Mouse (Mus musculus) neural tube, embryonic 12.5 days (tissue): ENCODE data around the gene Polr1c. TPM values are rescaled to one million over a fixed set of nuclear protein-coding genes. Genes with fewer than 3 reads are reported as not detected.
A peak's percentile ranks its signal among the peaks of the same experiment; 100 is the strongest.

Source experiments
- ATAC-seq: fragments of 200-750 bp; cut with Nextera tagmentation; 2 replicates; pipeline ENCODE4 v1.8.0; 2017; ENCODE audit warnings: low read depth, mild to moderate bottlenecking, moderate TSS enrichment, moderate library complexity; ENCODE audit not compliant: low FRiP score
- H3K27ac ChIP-seq: fragments of 300-500 bp; sonication (generic); 2 replicates; pipeline ENCODE4 v1.5.1; 2016
- H3K27me3 ChIP-seq: fragments of 300-500 bp; sonication (generic); replicated peaks from 2 replicates; pipeline ENCODE4 v1.6.1; 2016; ENCODE audit warnings: mild to moderate bottlenecking
- H3K36me3 ChIP-seq: fragments of 300-500 bp; sonication (generic); 2 replicates; pipeline ENCODE4 v1.6.1; 2016; ENCODE audit warnings: mild to moderate bottlenecking
- H3K4me1 ChIP-seq: fragments of 300-500 bp; sonication (generic); 2 replicates; pipeline ENCODE4 v1.6.1; 2016
- H3K4me2 ChIP-seq: fragments of 300-500 bp; sonication (generic); replicated peaks from 2 replicates; pipeline ENCODE4 v1.6.1; 2016; ENCODE audit warnings: mild to moderate bottlenecking
- H3K4me3 ChIP-seq: fragments of 300-500 bp; sonication (generic); 2 replicates; pipeline ENCODE4 v1.5.1; 2016
- H3K9ac ChIP-seq: fragments of 300-500 bp; sonication (generic); 2 replicates; pipeline ENCODE4 v1.6.1; 2016; ENCODE audit warnings: mild to moderate bottlenecking
- H3K9me3 ChIP-seq: fragments of 300-500 bp; sonication (generic); 2 replicates; pipeline ENCODE4 v1.6.1; 2016; ENCODE audit warnings: mild to moderate bottlenecking
- WGBS: fragments of 180-500 bp; shearing (Covaris S2); methylation state at CpG from one replicate; pipeline ENCODE4 v1.1.7; 2016; 5-methylcytosine and 5-hydroxymethylcytosine counted together
- polyA plus RNA-seq: library from polyadenylated mRNA; unstranded; fragments of >200 nt; fragmentation: Nextera tagmentation; extraction: Ambion mirVana; gene quantifications from 2 replicates; pipeline ENCODE4 v1.2.1, GENCODE M21; 2016

Polr1c gene
- polyA plus RNA-seq, 1 experiment from 2014 or later = 85.3 TPM

DNA sequence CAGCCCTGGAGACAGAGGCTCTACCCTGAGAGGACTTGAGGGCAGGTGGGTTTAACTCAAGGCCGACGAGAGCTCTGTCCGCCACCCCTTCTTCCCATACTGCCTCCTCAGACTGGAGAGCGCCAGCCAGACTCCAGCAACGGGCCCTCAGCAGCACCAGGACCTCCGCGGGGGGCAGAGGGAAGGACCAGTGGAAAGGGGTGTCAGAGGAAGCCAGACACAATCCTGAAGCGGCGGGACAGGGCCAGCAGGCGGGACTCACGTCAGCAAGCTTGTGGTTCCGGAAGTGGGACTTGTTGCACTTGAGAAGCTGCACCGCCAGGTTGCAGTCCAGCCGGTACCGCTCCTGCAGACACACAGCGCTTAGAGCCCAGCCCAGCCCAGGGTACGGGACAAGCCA lies 11.8 kb upstream of the Polr1c start:
- WGBS = 91% methylated on average over 17 of the region's 17 CpGs
- H3K4me3 ChIP-seq = no peak overlapping the region
- no peak for ATAC-seq
- peaks cover 71% of the 10 kb centered on the region for H3K36me3 ChIP-seq
- H3K9ac ChIP-seq = no peak overlapping the region
- H3K4me1 ChIP-seq = peaks cover 8% of the 10 kb centered on the region; the same call in 1 of the 2 replicates
- peaks cover 9% of the 10 kb centered on the region for H3K27me3 ChIP-seq
- no peak overlapping the region for H3K27ac ChIP-seq
- no peak overlapping the region for H3K4me2 ChIP-seq
- H3K9me3 ChIP-seq = no peaks in the 10 kb centered on the region

GRCm38 (mm10) chr17:46258279-46259053 lies 10.6 kb upstream of the Polr1c start:
- H3K9me3 ChIP-seq = no peaks in the 10 kb centered on the region
- peaks cover 14% of the 10 kb centered on the region; the same call in 1 of the 2 replicates for H3K4me1 ChIP-seq
- peaks cover 11% of the 10 kb centered on the region for H3K27me3 ChIP-seq
- H3K27ac ChIP-seq = no peak overlapping the region
- WGBS = 91% methylated on average over 30 of the region's 30 CpGs
- peaks cover 59% of the 10 kb centered on the region for H3K36me3 ChIP-seq
- H3K9ac ChIP-seq = no peak overlapping the region
- H3K4me2 ChIP-seq = no peak overlapping the region
- no peak overlapping the region for H3K4me3 ChIP-seq
- no peak for ATAC-seq

GRCm38 (mm10) chr17:46255147-46255546 lies 7.3 kb upstream of the Polr1c start:
- ATAC-seq = no peak
- H3K36me3 ChIP-seq = peaks cover 48% of the 10 kb centered on the region
- peaks cover 11% of the 10 kb centered on the region for H3K27me3 ChIP-seq
- H3K9me3 ChIP-seq = no peaks in the 10 kb centered on the region
- H3K9ac ChIP-seq = peak overlapping the region; percentile 78; the same call in 1 of the 2 replicates
- peak overlapping the region; percentile 98 for H3K4me2 ChIP-seq
- H3K4me3 ChIP-seq = peak overlapping the region; percentile 71; the same call in 1 of the 2 replicates
- H3K4me1 ChIP-seq = peaks cover 19% of the 10 kb centered on the region; the same call in 1 of the 2 replicates
- H3K27ac ChIP-seq = no peak overlapping the region
- 33% methylated on average over 6 of the region's 6 CpGs for WGBS

GRCm38 (mm10) chr17:46254106-46254505 lies 6.3 kb upstream of the Polr1c start:
- H3K36me3 ChIP-seq = peaks cover 46% of the 10 kb centered on the region
- ATAC-seq = peak; percentile 49
- 1% methylated on average over 45 of the region's 54 CpGs for WGBS

DNA sequence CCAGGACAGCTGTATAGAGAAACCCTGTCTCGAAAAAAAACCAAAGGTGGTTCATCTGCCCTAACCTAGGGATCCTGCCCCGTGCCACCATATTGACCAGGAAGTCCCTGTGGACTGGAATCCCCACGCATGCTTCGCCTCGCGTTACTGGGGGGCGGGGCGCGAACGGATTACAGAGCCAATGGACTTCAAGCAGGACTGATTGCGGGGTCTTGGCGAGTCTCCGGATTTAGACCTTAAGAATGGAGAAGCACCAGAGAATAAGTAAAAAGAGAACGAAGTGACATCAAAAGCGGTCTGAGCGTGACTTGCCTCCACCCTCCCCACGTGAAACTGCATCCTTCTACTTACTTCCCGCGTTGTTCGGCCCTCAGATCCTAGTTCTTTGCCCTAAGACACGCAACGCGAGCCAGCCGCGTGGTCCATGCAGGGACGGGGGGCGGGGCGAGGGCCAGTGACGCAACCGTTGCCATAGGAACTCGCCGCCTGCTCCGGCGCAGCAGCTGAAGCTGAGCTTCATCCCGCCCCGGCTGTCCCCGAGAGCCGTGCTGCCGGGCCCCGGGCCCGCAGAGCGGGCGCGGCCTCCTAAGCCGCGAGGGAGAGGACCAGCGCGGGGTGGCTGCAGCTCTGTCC lies 5.7 kb upstream of the Polr1c start, which contains the start of gene Lrrc73:
Lrrc73 (plus strand) TSS at position 80 of the 633 bp plus-strand sequence.
- H3K9ac ChIP-seq = peak within 1 kb of the TSS; percentile 78
- peak within 1 kb of the TSS; percentile 26; the same call in 1 of the 2 replicates for H3K27ac ChIP-seq
- peak within 1 kb of the TSS; percentile 98 for H3K4me2 ChIP-seq
- peaks cover 29% of the 10 kb centered on the region for H3K4me1 ChIP-seq
- peaks cover 42% of the 10 kb centered on the region for H3K36me3 ChIP-seq
- WGBS = 2% methylated on average over 48 of the region's 48 CpGs
- H3K27me3 ChIP-seq = peaks cover 11% of the 10 kb centered on the region
- peak; percentile 89 for ATAC-seq
- peak within 1 kb of the TSS; percentile 71 for H3K4me3 ChIP-seq
- no peaks in the 10 kb centered on the region for H3K9me3 ChIP-seq

More at GRCm38 (mm10) chr17:46254106-46254505, 6.3 kb upstream of the Polr1c start:
- Histone ChIP-seq H3K4me1 (peaks cover 24% of the 10 kb centered on the region), H3K9ac (peak overlapping the region; percentile 78), H3K27ac (peak overlapping the region; percentile 26; the same call in 1 of the 2 replicates), H3K27me3 (peaks cover 11% of the 10 kb centered on the region), H3K9me3 (no peaks in the 10 kb centered on the region), H3K4me3 (peak overlapping the region; percentile 71), H3K4me2 (peak overlapping the region; percentile 98)

DNA sequence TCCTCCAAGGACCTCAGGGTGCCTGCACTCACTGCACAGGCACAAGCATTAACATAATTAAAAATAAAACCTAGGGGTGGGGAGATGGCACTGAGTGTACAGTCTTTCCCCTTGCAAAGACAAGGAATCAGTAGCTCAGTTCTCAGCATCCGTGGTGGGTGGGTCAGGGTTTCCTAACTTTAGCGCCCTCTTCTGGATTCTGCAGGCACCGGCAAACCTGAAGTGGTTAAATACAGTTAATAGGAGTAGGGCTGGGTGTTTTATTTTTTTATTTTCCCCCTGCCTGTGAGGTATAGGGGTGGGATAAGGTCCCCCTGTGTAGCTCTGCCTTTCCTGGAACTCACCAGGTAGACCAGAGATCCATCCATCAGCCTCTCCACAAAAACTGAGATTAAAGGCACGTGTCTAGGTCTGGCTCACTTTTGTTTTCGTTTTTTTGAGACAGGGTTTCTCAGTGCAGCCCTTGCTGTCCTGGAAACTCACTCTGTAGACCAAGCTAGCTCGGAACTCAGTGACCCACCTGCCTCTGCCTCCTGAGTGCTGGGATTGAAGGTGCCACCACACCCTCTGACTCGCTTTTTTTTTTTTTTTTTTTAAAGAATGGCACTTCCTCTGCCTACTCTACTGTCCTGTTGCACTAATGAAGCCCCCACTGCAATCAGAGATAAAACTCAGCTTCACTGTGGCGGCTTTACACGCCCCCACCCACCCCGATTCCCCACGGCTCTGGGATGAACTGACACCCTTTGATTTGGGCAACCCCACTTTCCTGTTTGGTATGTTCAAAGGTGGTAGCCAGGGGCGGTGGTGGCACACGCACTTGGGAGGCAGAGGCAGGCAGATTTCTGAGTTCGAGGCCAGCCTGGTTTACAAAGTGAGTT lies 5.0 kb upstream of the Polr1c start:
- WGBS = 60% methylated on average over 14 of the region's 14 CpGs
- H3K36me3 ChIP-seq = peaks cover 34% of the 10 kb centered on the region
- H3K4me3 ChIP-seq = no peak overlapping the region
- H3K9me3 ChIP-seq = no peaks in the 10 kb centered on the region
- H3K27ac ChIP-seq = no peak overlapping the region
- peaks cover 31% of the 10 kb centered on the region for H3K4me1 ChIP-seq
- H3K27me3 ChIP-seq = peaks cover 11% of the 10 kb centered on the region
- no peak for ATAC-seq
- H3K9ac ChIP-seq = peak overlapping the region; percentile 78; the same call in 1 of the 2 replicates
- peak overlapping the region; percentile 98 for H3K4me2 ChIP-seq

DNA sequence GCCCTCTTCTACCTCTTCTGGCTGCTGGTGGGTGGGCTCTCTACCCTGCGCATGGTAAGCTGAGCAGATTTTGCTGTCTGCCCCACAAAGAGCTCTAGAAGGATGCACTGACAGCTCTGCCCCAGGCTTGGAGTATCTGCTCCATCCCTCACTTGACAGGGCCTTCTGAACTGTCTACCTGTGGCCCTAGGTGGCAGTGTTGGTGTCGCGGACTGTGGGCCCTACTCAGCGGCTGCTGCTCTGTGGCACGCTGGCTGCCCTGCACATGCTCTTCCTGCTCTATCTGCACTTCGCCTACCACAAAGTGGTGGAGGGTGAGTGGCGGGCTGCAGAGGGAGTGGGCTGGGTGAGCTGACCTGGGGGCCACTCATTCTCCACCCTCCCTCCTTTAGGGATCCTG lies 3.3 kb upstream of the Polr1c start:
- no peak overlapping the region for H3K4me3 ChIP-seq
- peaks cover 11% of the 10 kb centered on the region for H3K27me3 ChIP-seq
- no peak overlapping the region for H3K4me2 ChIP-seq
- H3K9me3 ChIP-seq = no peaks in the 10 kb centered on the region
- H3K27ac ChIP-seq = no peak overlapping the region
- 87% methylated on average over 7 of the region's 7 CpGs for WGBS
- peaks cover 39% of the 10 kb centered on the region for H3K4me1 ChIP-seq
- H3K36me3 ChIP-seq = peaks cover 37% of the 10 kb centered on the region
- no peak for ATAC-seq
- no peak overlapping the region for H3K9ac ChIP-seq

DNA sequence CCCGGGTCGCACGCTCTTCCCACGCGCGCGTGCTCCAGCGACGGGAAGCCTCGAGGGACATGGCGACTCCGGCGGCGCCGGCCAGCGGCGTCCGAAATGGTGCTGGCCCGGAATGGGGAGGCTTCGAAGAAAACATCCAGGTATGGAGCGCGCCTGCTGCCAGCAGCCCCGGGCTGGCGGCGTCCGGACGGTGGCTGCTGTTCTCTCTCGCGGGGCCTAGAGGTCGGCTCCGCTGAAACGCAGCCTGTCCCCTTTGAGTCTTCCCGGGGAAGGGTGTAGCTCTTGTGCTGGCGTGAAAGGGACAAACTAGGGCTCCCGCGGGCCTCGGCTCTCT lies 302 bp upstream of the Polr1c start:
- Histone ChIP-seq H3K27me3 (no peaks in the 10 kb centered on the region), H3K9ac (peak overlapping the region; percentile 97), H3K4me1 (peaks cover 21% of the 10 kb centered on the region), H3K27ac (peak overlapping the region; percentile 46), H3K9me3 (no peaks in the 10 kb centered on the region), H3K4me2 (peak overlapping the region; percentile 84), H3K36me3 (peaks cover 67% of the 10 kb centered on the region), H3K4me3 (peak overlapping the region; percentile 91)
- WGBS = under 1% methylated on average over 37 of the region's 37 CpGs
- ATAC-seq = no peak; the same call in 1 of the 2 replicates

DNA sequence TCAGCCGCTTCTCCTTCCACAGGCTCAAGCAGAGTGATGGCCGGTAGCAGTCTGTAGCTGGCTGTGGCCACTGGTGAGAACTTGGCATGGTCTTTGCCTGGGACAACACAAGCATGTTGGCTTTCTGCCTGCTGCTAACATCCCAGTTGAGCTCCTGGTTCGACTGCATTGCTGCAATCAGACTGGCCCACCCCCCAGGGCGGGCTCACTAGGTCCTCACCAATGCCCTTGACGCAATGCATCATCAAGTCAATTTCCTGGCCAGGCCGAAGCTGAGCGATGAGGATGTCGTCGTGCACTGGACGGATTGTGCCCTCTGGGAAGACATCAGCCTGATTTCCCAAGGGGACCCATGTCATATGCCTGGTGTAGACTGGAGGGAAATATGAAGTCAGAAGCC lies 3.3 kb downstream of the Polr1c start:
- Histone ChIP-seq H3K27me3 (no peaks in the 10 kb centered on the region), H3K4me1 (peaks cover 20% of the 10 kb centered on the region), H3K9me3 (no peaks in the 10 kb centered on the region), H3K27ac (no peak overlapping the region), H3K9ac (no peak overlapping the region), H3K36me3 (peaks cover 75% of the 10 kb centered on the region), H3K4me2 (no peak overlapping the region), H3K4me3 (no peak overlapping the region)
- WGBS = 79% methylated on average over 10 of the region's 10 CpGs
- no peak for ATAC-seq

DNA sequence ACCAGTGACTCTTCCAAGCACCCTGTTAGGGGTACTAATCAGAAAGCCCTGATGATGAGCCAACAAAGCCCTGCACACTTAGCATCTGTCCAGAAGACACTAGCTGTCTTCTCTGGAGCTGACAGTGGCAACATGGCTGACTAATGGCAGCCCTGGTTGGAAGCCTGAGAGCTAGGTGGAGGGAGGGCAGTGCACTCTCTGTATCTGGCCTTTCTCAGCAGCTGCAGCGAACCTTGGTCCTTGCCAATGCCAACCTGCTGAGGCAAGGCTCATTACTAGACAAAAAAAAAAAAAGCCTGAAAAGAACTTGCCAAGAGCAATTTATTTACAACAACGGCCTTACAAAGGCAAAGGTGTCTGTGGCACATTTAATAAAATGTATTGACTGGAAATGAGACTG lies 4.2 kb downstream of the Polr1c start:
- 56% methylated on average over 2 of the region's 2 CpGs for WGBS
- H3K9me3 ChIP-seq = no peaks in the 10 kb centered on the region
- H3K27ac ChIP-seq = no peak overlapping the region
- peaks cover 78% of the 10 kb centered on the region for H3K36me3 ChIP-seq
- no peak overlapping the region for H3K4me2 ChIP-seq
- no peak overlapping the region for H3K9ac ChIP-seq
- no peak overlapping the region for H3K4me3 ChIP-seq
- no peaks in the 10 kb centered on the region for H3K27me3 ChIP-seq
- H3K4me1 ChIP-seq = peaks cover 10% of the 10 kb centered on the region
- ATAC-seq = no peak

- no peaks in the 10 kb centered on the region for H3K27me3 ChIP-seq
- WGBS = 88% methylated on average over 4 of the region's 4 CpGs
- H3K36me3 ChIP-seq = peaks cover 85% of the 10 kb centered on the region
- H3K9ac ChIP-seq = no peak overlapping the region
- peaks cover 8% of the 10 kb centered on the region for H3K4me1 ChIP-seq
- H3K27ac ChIP-seq = no peak overlapping the region
- no peaks in the 10 kb centered on the region for H3K9me3 ChIP-seq
- no peak overlapping the region for H3K4me3 ChIP-seq
- no peak overlapping the region for H3K4me2 ChIP-seq
- ATAC-seq = no peak
Measured at GRCm38 (mm10) chr17:46242993-46243392, 4.9 kb downstream of the Polr1c start.

- H3K27me3 ChIP-seq = no peaks in the 10 kb centered on the region
- H3K4me2 ChIP-seq = no peak overlapping the region
- H3K9ac ChIP-seq = no peak overlapping the region
- H3K9me3 ChIP-seq = no peaks in the 10 kb centered on the region
- no peak overlapping the region for H3K4me3 ChIP-seq
- 87% methylated on average over 13 of the region's 13 CpGs for WGBS
- H3K4me1 ChIP-seq = peaks cover 8% of the 10 kb centered on the region
- peaks cover 90% of the 10 kb centered on the region for H3K36me3 ChIP-seq
- no peak overlapping the region for H3K27ac ChIP-seq
- no peak for ATAC-seq
Measured at GRCm38 (mm10) chr17:46242274-46242673, 5.6 kb downstream of the Polr1c start.
